In the genomic region with DNA sequence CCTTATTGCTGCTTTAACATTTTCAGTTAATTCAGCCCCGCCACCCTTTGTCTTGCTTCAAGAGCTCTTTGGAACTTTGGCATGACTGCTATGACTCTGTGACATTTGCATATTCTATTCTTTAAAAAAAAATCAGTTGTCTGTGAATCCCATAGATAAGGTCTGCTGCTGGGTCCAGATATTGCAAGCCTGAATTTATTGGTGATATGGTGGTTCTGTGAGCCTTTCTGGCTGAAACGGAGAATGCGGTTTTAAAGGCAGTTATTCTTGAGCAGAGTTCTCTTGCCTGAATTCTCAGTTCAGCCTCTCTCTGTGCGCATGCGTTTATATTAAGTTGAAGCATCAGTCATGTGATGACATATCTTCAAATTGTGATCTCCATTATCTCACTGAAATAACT, we compare ENCODE assay signal across 22 mouse cellular contexts.
DNase-seq lines count a peak whose midpoint lies in the region; ATAC-seq and TF ChIP-seq lines count a peak whose summit lies in the region.
"Had no signal": no experiment of that assay in that cellular context is flagged by ENCODE, and none has a peak within 500 bp of the region (broad histone marks: within the 10 kb centered on the region; RNA-seq: fewer than 3 reads in every experiment).

No protein-coding gene starts in this region.

- H3K4me1 ChIP-seq in midbrain, embryonic 11.5 days (ENCODE audit: control insufficient read depth, insufficient read depth, low read length), result no peaks in the 10 kb centered on the region
- no peaks in the 10 kb centered on the region for H3K4me1 ChIP-seq in midbrain, embryonic 16.5 days (ENCODE audit: control insufficient read depth, insufficient read depth, low read length)
- H3K4me1 ChIP-seq in G1E (ENCODE audit: insufficient read depth, low read depth, low read length) (peaks cover 13% of the 10 kb centered on the region), MEL (ENCODE audit: control insufficient read depth in 1 of 2, insufficient read depth in 2 of 2, low read length in 2 of 2) (no peaks in the 10 kb centered on the region)

- no peak for TF ChIP-seq CTCF in G1E (IDR thresholded peaks at IDR 0.05; ENCODE audit: low read depth, low read length)
- no peak for TF ChIP-seq CTCF in MEL (IDR thresholded peaks at IDR 0.05 in 2 of 3, conservative IDR thresholded peaks at IDR 0.05 in 1 of 3; ENCODE audit: control insufficient read depth in 1 of 3, insufficient read depth in 1 of 3, low read depth in 2 of 3, low read length in 3 of 3, poor library complexity in 1 of 3, severe bottlenecking in 1 of 3)

- no peaks in the 10 kb centered on the region for H3K79me2 ChIP-seq in MEL (ENCODE audit: control insufficient read depth, insufficient read depth, low read length, poor library complexity)

- no peak for ATAC-seq in midbrain, embryonic 11.5 days (ENCODE audit: low FRiP score)
- no peak for ATAC-seq in midbrain, embryonic 16.5 days
- ATAC-seq in G1E (ENCODE audit: extremely low read depth, insufficient number of reproducible peaks, low FRiP score, poor library complexity, severe bottlenecking), result peak; percentile 94
- ATAC-seq: activated CD4-positive, CD25-positive, alpha-beta regulatory T cell, adult 4 months; CD4-positive, CD25-positive, alpha-beta regulatory T cell, adult 4 months; Patski had no signal

- no peak overlapping the region for H3K27ac ChIP-seq in midbrain, embryonic 11.5 days (ENCODE audit: low read depth, low read length)
- H3K27ac ChIP-seq in midbrain, embryonic 16.5 days (ENCODE audit: low read length), result no peak overlapping the region
- H3K27ac ChIP-seq in MEL (ENCODE audit: control insufficient read depth, low read depth, low read length), result no peak overlapping the region

- WGBS in midbrain, embryonic 11.5 days, result 92% methylated on average over 5 of the region's 5 CpGs
- 93% methylated on average over 5 of the region's 5 CpGs for WGBS in midbrain, embryonic 16.5 days

- no peak for TF ChIP-seq POLR2A in MEL (IDR thresholded peaks at IDR 0.05; ENCODE audit: control insufficient read depth in 1 of 2, insufficient read depth in 1 of 2, low read depth in 1 of 2, low read length in 2 of 2, poor library complexity in 1 of 2)

- no peaks in the 10 kb centered on the region for H3K27me3 ChIP-seq in midbrain, embryonic 11.5 days (ENCODE audit: control insufficient read depth, insufficient read depth, low read length)
- no peaks in the 10 kb centered on the region for H3K27me3 ChIP-seq in midbrain, embryonic 16.5 days (ENCODE audit: control insufficient read depth, insufficient read depth, low read depth, low read length)
- no peaks in the 10 kb centered on the region for H3K27me3 ChIP-seq in G1E (ENCODE audit: insufficient read depth, low read length)
- no peaks in the 10 kb centered on the region for H3K27me3 ChIP-seq in MEL (ENCODE audit: control insufficient read depth in 1 of 2, insufficient read depth in 2 of 2, low read length in 2 of 2)
- H3K27me3 ChIP-seq: CH12.LX, Patski had no signal

- TF ChIP-seq RAD21 in MEL (IDR thresholded peaks at IDR 0.05; ENCODE audit: low read depth, low read length), result no peak

- TF ChIP-seq EP300 in MEL (IDR thresholded peaks at IDR 0.05; ENCODE audit: low read depth in 1 of 2, low read length in 2 of 2), result 0 out of 4 replicates have a peak, but pooled peaks have one; percentile 14 to 31

- H3K36me3 ChIP-seq in midbrain, embryonic 11.5 days (ENCODE audit: control insufficient read depth, insufficient read depth, low read length), result no peaks in the 10 kb centered on the region
- H3K36me3 ChIP-seq in midbrain, embryonic 16.5 days (ENCODE audit: control insufficient read depth, insufficient read depth, low read length), result no peaks in the 10 kb centered on the region
- no peaks in the 10 kb centered on the region for H3K36me3 ChIP-seq in G1E (replicated peaks)
- H3K36me3 ChIP-seq in MEL (ENCODE audit: control insufficient read depth in 1 of 2, insufficient read depth in 2 of 2, low read length in 2 of 2), result no peaks in the 10 kb centered on the region

- DNase-seq in midbrain, embryonic 11.5 days (ENCODE audit: low spot score, missing footprints), result peak; percentile 4
- DNase-seq in G1E (ENCODE audit: low spot score), result peak; percentile 1
- peak; percentile 13 for DNase-seq in MEL (ENCODE audit: low read depth, low spot score)
- DNase-seq in adrenal gland, postnatal 14 days, result no peak
- no peak for DNase-seq in right cerebral cortex, postnatal 25 days
- DNase-seq: adrenal gland, adult 2 months; adrenal gland, adult 8-10 months; adrenal gland, postnatal 10 days; adrenal gland, postnatal 25 days; adrenal gland, postnatal 36 days; B cell, adult 2 months; cerebellum, adult 11 months; cerebellum, adult 11-12 months; cerebellum, adult 18-20 months; cerebellum, adult 2 months; cerebellum, adult 8-10 months; cerebellum, adult 9-10 months had no signal

- H3K9me3 ChIP-seq in midbrain, embryonic 11.5 days (ENCODE audit: control insufficient read depth, low read length), result no peaks in the 10 kb centered on the region
- H3K9me3 ChIP-seq in midbrain, embryonic 16.5 days (replicated peaks; ENCODE audit: control insufficient read depth, low read length, poor library complexity, severe bottlenecking), result no peaks in the 10 kb centered on the region
- H3K9me3 ChIP-seq in G1E (replicated peaks) (no peaks in the 10 kb centered on the region), MEL (replicated peaks; ENCODE audit: insufficient read depth, low read length) (no peaks in the 10 kb centered on the region)

- no peak overlapping the region for H3K4me3 ChIP-seq in midbrain, embryonic 11.5 days (ENCODE audit: low read depth, low read length)
- H3K4me3 ChIP-seq in midbrain, embryonic 16.5 days (ENCODE audit: low read depth, low read length), result no peak overlapping the region
- H3K4me3 ChIP-seq in G1E (ENCODE audit: low read depth, low read length) (peak overlapping the region; percentile 59; the same call in 1 of the 2 replicates), MEL (ENCODE audit: control insufficient read depth in 1 of 2, insufficient read depth in 1 of 2, low read depth in 2 of 2, low read length in 2 of 2) (no peak overlapping the region)

- H3K9ac ChIP-seq in midbrain, embryonic 11.5 days (ENCODE audit: low read length), result no peak overlapping the region
- no peak overlapping the region for H3K9ac ChIP-seq in midbrain, embryonic 16.5 days (ENCODE audit: low read depth, low read length)
- no peak overlapping the region for H3K9ac ChIP-seq in MEL (ENCODE audit: control insufficient read depth, low read depth, low read length, poor library complexity, severe bottlenecking)

- no peak overlapping the region for H3K4me2 ChIP-seq in midbrain, embryonic 11.5 days
- no peak overlapping the region for H3K4me2 ChIP-seq in midbrain, embryonic 16.5 days (ENCODE audit: low read length)

TF ChIP-seq in MEL, 35 proteins besides CTCF, POLR2A, EP300 and RAD21:
- TF ChIP-seq CHD1 (IDR thresholded peaks at IDR 0.05; ENCODE audit: low read depth, low read length) (no peak), UBTF (IDR thresholded peaks at IDR 0.05; ENCODE audit: borderline replicate concordance, insufficient read depth, low read depth, low read length) (no peak), JUND (IDR thresholded peaks at IDR 0.05; ENCODE audit: low read depth, low read length) (no peak), TAL1 (IDR thresholded peaks at IDR 0.05; ENCODE audit: low read length) (no peak), GATA1 (IDR thresholded peaks at IDR 0.05; ENCODE audit: low read depth, low read length) (no peak), RCOR1 (IDR thresholded peaks at IDR 0.05; ENCODE audit: low read depth, low read length) (no peak), MYC (IDR thresholded peaks at IDR 0.05; ENCODE audit: low read depth, low read length) (no peak), MYB (IDR thresholded peaks at IDR 0.05; ENCODE audit: low read depth, low read length) (no peak), CHD2 (IDR thresholded peaks at IDR 0.05; ENCODE audit: low read length) (no peak), MAFK (IDR thresholded peaks at IDR 0.05; ENCODE audit: borderline replicate concordance, low read depth, low read length) (no peak), ZKSCAN1 (IDR thresholded peaks at IDR 0.05; ENCODE audit: low read depth, low read length) (no peak), USF2 (IDR thresholded peaks at IDR 0.05; ENCODE audit: borderline replicate concordance in 1 of 2, insufficient read depth in 1 of 2, low read depth in 1 of 2, low read length in 2 of 2) (no peak), MAZ (IDR thresholded peaks at IDR 0.05; ENCODE audit: low read depth, low read length) (no peak), SIN3A (IDR thresholded peaks at IDR 0.05; ENCODE audit: low read length) (no peak), KAT2A (conservative IDR thresholded peaks at IDR 0.05; ENCODE audit: low read depth, low read length) (no peak), MEF2A (IDR thresholded peaks at IDR 0.05; ENCODE audit: extremely low read depth, insufficient replicate concordance, low read depth, low read length, poor library complexity, severe bottlenecking) (no peak), TBP (IDR thresholded peaks at IDR 0.05; ENCODE audit: low read depth, low read length) (no peak), NRF1 (IDR thresholded peaks at IDR 0.05; ENCODE audit: insufficient read depth, low read depth, low read length, poor library complexity, severe bottlenecking) (no peak), E2F4 (IDR thresholded peaks at IDR 0.05; ENCODE audit: borderline replicate concordance, low read depth, low read length) (no peak), MXI1 (IDR thresholded peaks at IDR 0.05; ENCODE audit: low read depth, low read length) (no peak)

Comparison
In these comparisons a context has a peak if more than half of its experiments do, and no peak if none do; other contexts are left out.
1. DNase-seq: peak in midbrain, embryonic 11.5 days (single experiment), G1E (single experiment) and MEL (single experiment); none in adrenal gland, postnatal 14 days (single experiment) and right cerebral cortex, postnatal 25 days (single experiment).